Mouse (Mus musculus) embryonic facial prominence, embryonic 15.5 days (tissue): Measurements from ENCODE around the gene Sfpq. TPM values are rescaled to one million over a fixed set of nuclear protein-coding genes. Genes with fewer than 3 reads are reported as not detected.
"Not testable (repeated sequence)": the region's sequence is repeated elsewhere in the genome, so short reads cannot be mapped to it uniquely, and the experiment has no call there.

Source experiments
- ATAC-seq: fragments of 200-750 bp; cut with Nextera tagmentation; 2 replicates; pipeline ENCODE4 v1.8.0; 2017; ENCODE audit warnings: low read depth, moderate TSS enrichment; ENCODE audit not compliant: insufficient number of reproducible peaks, low FRiP score, low TSS enrichment
- H3K27ac ChIP-seq: fragments of 300-500 bp; sonication (generic); replicated peaks from 2 replicates; pipeline ENCODE4 v1.5.1; 2015; ENCODE audit warnings: mild to moderate bottlenecking, inconsistent platforms
- H3K27me3 ChIP-seq: fragments of 300-500 bp; sonication (generic); 2 replicates; pipeline ENCODE4 v1.6.1; 2015; ENCODE audit warnings: inconsistent platforms
- H3K36me3 ChIP-seq: fragments of 300-500 bp; sonication (generic); 2 replicates; pipeline ENCODE4 v1.6.1; 2015; ENCODE audit warnings: mild to moderate bottlenecking, inconsistent platforms
- H3K4me1 ChIP-seq: fragments of 300-500 bp; sonication (generic); 2 replicates; pipeline ENCODE4 v1.6.1; 2015; ENCODE audit warnings: inconsistent platforms
- H3K4me2 ChIP-seq: fragments of 300-500 bp; sonication (generic); replicated peaks from 2 replicates; pipeline ENCODE4 v1.6.1; 2015; ENCODE audit warnings: mild to moderate bottlenecking, inconsistent platforms
- H3K4me3 ChIP-seq: fragments of 300-500 bp; sonication (generic); replicated peaks from 2 replicates; pipeline ENCODE4 v1.5.1; 2015; ENCODE audit warnings: mild to moderate bottlenecking, inconsistent platforms
- H3K9ac ChIP-seq: fragments of 300-500 bp; sonication (generic); 2 replicates; pipeline ENCODE4 v1.6.1; 2015; ENCODE audit warnings: inconsistent platforms
- H3K9me3 ChIP-seq: fragments of 300-500 bp; sonication (generic); replicated peaks from 2 replicates; pipeline ENCODE4 v1.6.1; 2016; ENCODE audit warnings: inconsistent platforms
- WGBS: fragments of 180-500 bp; shearing (Covaris S2); methylation state at CpG from one replicate; pipeline ENCODE4 v1.1.7; 2015; 5-methylcytosine and 5-hydroxymethylcytosine counted together
- polyA plus RNA-seq: library from polyadenylated mRNA; unstranded; fragments of >200 nt; fragmentation: Nextera tagmentation; extraction: Ambion mirVana; gene quantifications from 2 replicates; pipeline ENCODE4 v1.2.1, GENCODE M21; 2015

Sfpq gene
- 76.4 and 82.6 TPM in 2 replicates for polyA plus RNA-seq

- peak within 1 kb of the TSS; percentile 99 for H3K27ac ChIP-seq
- no peaks in the 10 kb centered on the region for H3K27me3 ChIP-seq
- H3K9ac ChIP-seq: peak within 1 kb of the TSS; percentile 99
- H3K36me3 ChIP-seq: peaks cover 25% of the 10 kb centered on the region
- H3K4me2 ChIP-seq: peak within 1 kb of the TSS; percentile 76
- peak within 1 kb of the TSS; percentile 74 for H3K4me3 ChIP-seq
- peak; percentile 97 for ATAC-seq
- H3K9me3 ChIP-seq: no peaks in the 10 kb centered on the region
- H3K4me1 ChIP-seq: peaks cover 24% of the 10 kb centered on the region
- under 1% methylated on average over 83 of the region's 87 CpGs for WGBS
Measured at GRCm38 (mm10) chr4:127021151-127021945, at the start of gene Sfpq. Gene Sfpq, plus strand, starts transcription at chr4:127021324.

- H3K4me1 ChIP-seq: no peaks in the 10 kb centered on the region
- no peak for ATAC-seq
- H3K9ac ChIP-seq: no peak overlapping the region
- H3K36me3 ChIP-seq: no peaks in the 10 kb centered on the region
- H3K27ac ChIP-seq: no peak overlapping the region
- H3K4me2 ChIP-seq: no peak overlapping the region
- H3K9me3 ChIP-seq: no peaks in the 10 kb centered on the region
- no peak overlapping the region for H3K4me3 ChIP-seq
- H3K27me3 ChIP-seq: no peaks in the 10 kb centered on the region
Measured at GRCm38 (mm10) chr4:126977467-126977866, 43.7 kb upstream of the Sfpq start.

- Histone ChIP-seq H3K4me2 (no peak overlapping the region), H3K27ac (no peak overlapping the region), H3K4me1 (no peaks in the 10 kb centered on the region), H3K27me3 (no peaks in the 10 kb centered on the region), H3K9me3 (no peaks in the 10 kb centered on the region), H3K4me3 (no peak overlapping the region), H3K36me3 (no peaks in the 10 kb centered on the region), H3K9ac (no peak overlapping the region)
- ATAC-seq: no peak
- WGBS: 59% methylated on average over 3 of the region's 3 CpGs
Measured at GRCm38 (mm10) chr4:126978706-126979105, 42.4 kb upstream of the Sfpq start.

- Histone ChIP-seq H3K4me1 (no peaks in the 10 kb centered on the region), H3K9ac (no peak overlapping the region), H3K9me3 (no peaks in the 10 kb centered on the region), H3K4me3 (no peak overlapping the region), H3K36me3 (no peaks in the 10 kb centered on the region), H3K27me3 (no peaks in the 10 kb centered on the region), H3K27ac (no peak overlapping the region), H3K4me2 (no peak overlapping the region)
- 66% methylated on average over 3 of the region's 3 CpGs for whole genome bisulfite sequencing
- no peak for ATAC-seq
Measured at GRCm38 (mm10) chr4:126983321-126983720, 37.8 kb upstream of the Sfpq start.

- H3K4me2 ChIP-seq, H3K36me3 ChIP-seq, H3K4me3 ChIP-seq, H3K27me3 ChIP-seq, H3K9ac ChIP-seq, H3K9me3 ChIP-seq, H3K27ac ChIP-seq, ATAC-seq, H3K4me1 ChIP-seq: not testable (repeated sequence)
- 77% methylated on average over 12 of the region's 13 CpGs for WGBS
Measured at GRCm38 (mm10) chr4:126983736-126984525, 37.2 kb upstream of the Sfpq start.

- H3K36me3 ChIP-seq: no peaks in the 10 kb centered on the region
- H3K4me2 ChIP-seq: no peak overlapping the region
- H3K4me3 ChIP-seq: no peak overlapping the region
- H3K9ac ChIP-seq: no peak overlapping the region
- 80% methylated on average over 5 of the region's 5 CpGs for WGBS
- no peak for ATAC-seq
- no peaks in the 10 kb centered on the region for H3K9me3 ChIP-seq
- no peaks in the 10 kb centered on the region for H3K27me3 ChIP-seq
- H3K27ac ChIP-seq: no peak overlapping the region
- no peaks in the 10 kb centered on the region for H3K4me1 ChIP-seq
Measured at GRCm38 (mm10) chr4:126986768-126987167, 34.4 kb upstream of the Sfpq start.

- H3K9me3 ChIP-seq: no peaks in the 10 kb centered on the region
- no peak overlapping the region for H3K4me3 ChIP-seq
- no peak for ATAC-seq
- no peaks in the 10 kb centered on the region for H3K4me1 ChIP-seq
- no peak overlapping the region for H3K9ac ChIP-seq
- no peak overlapping the region for H3K4me2 ChIP-seq
- H3K27ac ChIP-seq: no peak overlapping the region
- H3K27me3 ChIP-seq: no peaks in the 10 kb centered on the region
- 61% methylated on average over 4 of the region's 4 CpGs for WGBS
- H3K36me3 ChIP-seq: no peaks in the 10 kb centered on the region
Measured at GRCm38 (mm10) chr4:126988503-126988902, 32.6 kb upstream of the Sfpq start.

GRCm38 (mm10) chr4:126990553-126990952, 30.6 kb upstream of the Sfpq start:
- no peak for ATAC-seq
- H3K27ac ChIP-seq: no peak overlapping the region
- H3K4me1 ChIP-seq: no peaks in the 10 kb centered on the region
- no peaks in the 10 kb centered on the region for H3K9me3 ChIP-seq
- no peak overlapping the region for H3K4me3 ChIP-seq
- H3K36me3 ChIP-seq: no peaks in the 10 kb centered on the region
- no peak overlapping the region for H3K4me2 ChIP-seq
- H3K9ac ChIP-seq: no peak overlapping the region
- no peaks in the 10 kb centered on the region for H3K27me3 ChIP-seq

- WGBS: 67% methylated on average over 5 of the region's 5 CpGs
- Histone ChIP-seq H3K36me3 (no peaks in the 10 kb centered on the region), H3K4me3 (no peak overlapping the region), H3K4me1 (no peaks in the 10 kb centered on the region), H3K27ac (no peak overlapping the region), H3K27me3 (no peaks in the 10 kb centered on the region), H3K9me3 (no peaks in the 10 kb centered on the region), H3K4me2 (no peak overlapping the region), H3K9ac (no peak overlapping the region)
- ATAC-seq: no peak
Measured at GRCm38 (mm10) chr4:126992356-126992755, 28.8 kb upstream of the Sfpq start.

GRCm38 (mm10) chr4:126999372-126999771, 21.8 kb upstream of the Sfpq start:
- not testable (repeated sequence) for H3K4me1 ChIP-seq, H3K9ac ChIP-seq, H3K36me3 ChIP-seq, H3K27ac ChIP-seq, ATAC-seq, H3K27me3 ChIP-seq, H3K4me2 ChIP-seq, H3K9me3 ChIP-seq, H3K4me3 ChIP-seq
- 96% methylated on average over 16 of the region's 16 CpGs for WGBS

GRCm38 (mm10) chr4:127000601-127001105, 20.5 kb upstream of the Sfpq start:
- Histone ChIP-seq H3K27ac (no peak overlapping the region), H3K36me3 (no peaks in the 10 kb centered on the region), H3K4me2 (no peak overlapping the region), H3K9ac (no peak overlapping the region), H3K27me3 (no peaks in the 10 kb centered on the region), H3K4me1 (peaks cover 15% of the 10 kb centered on the region; the same call in 1 of the 2 replicates), H3K9me3 (no peaks in the 10 kb centered on the region), H3K4me3 (no peak overlapping the region)
- 49% methylated on average over 8 of the region's 8 CpGs for WGBS
- ATAC-seq: no peak
